Mouse (Mus musculus): Measurements from ENCODE around the gene Cux2. TPM values are rescaled to one million over a fixed set of nuclear protein-coding genes. Genes with fewer than 3 reads are reported as not detected.

The Cux2 gene
- polyA plus RNA-seq, 1 experiment from 2014 or later: 9.9 TPM

- Histone ChIP-seq H3K4me1 (peaks cover 18% of the 10 kb centered on the region), H3K4me2 (no peak overlapping the region), H3K27me3 (no peaks in the 10 kb centered on the region), H3K27ac (no peak overlapping the region), H3K36me3 (peaks cover 85% of the 10 kb centered on the region), H3K9ac (no peak overlapping the region), H3K9me3 (replicated peaks) (no peaks in the 10 kb centered on the region), H3K4me3 (replicated peaks) (no peak overlapping the region)
- ATAC-seq (replicated peaks; ENCODE audit: low FRiP score): no peak
- WGBS: 77% methylated on average over 2 of the region's 2 CpGs
Measured at GRCm38 (mm10) chr5:121820161-121820560, 229.7 kb downstream of the Cux2 start.

- Histone ChIP-seq H3K9ac (no peak overlapping the region), H3K4me2 (no peak overlapping the region), H3K4me3 (replicated peaks) (no peak overlapping the region), H3K4me1 (peaks cover 17% of the 10 kb centered on the region), H3K9me3 (replicated peaks) (no peaks in the 10 kb centered on the region), H3K27me3 (no peaks in the 10 kb centered on the region), H3K36me3 (peaks cover 85% of the 10 kb centered on the region), H3K27ac (no peak overlapping the region)
- no peak for ATAC-seq (replicated peaks; ENCODE audit: low FRiP score)
- WGBS: 90% methylated on average over 5 of the region's 5 CpGs
Measured at GRCm38 (mm10) chr5:121819559-121819958, 230.3 kb downstream of the Cux2 start.

DNA sequence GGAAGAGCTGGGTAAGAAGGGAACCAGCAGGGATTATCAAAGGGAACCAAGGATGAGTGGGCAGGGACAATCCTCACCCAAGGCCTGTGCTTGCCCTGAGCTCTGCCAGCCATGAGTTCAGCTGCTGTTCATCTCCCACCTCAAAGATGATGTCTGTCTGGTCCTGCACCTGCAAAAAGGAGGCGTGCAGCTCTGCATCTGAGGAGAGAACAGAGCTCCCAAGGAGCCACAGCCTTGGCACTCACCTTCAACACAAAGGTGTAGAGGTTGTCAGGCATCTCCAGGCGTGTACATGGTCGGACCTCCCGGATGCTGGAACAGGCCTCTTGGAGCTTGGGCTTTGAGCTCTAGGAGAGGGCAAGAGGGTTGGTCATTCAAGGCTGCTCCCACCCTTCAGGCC, 231.0 kb downstream of the Cux2 start:
- Histone ChIP-seq H3K4me1 (peaks cover 10% of the 10 kb centered on the region), H3K4me2 (no peak overlapping the region), H3K9ac (no peak overlapping the region), H3K4me3 (replicated peaks) (no peak overlapping the region), H3K27ac (no peak overlapping the region), H3K27me3 (no peaks in the 10 kb centered on the region), H3K9me3 (replicated peaks) (no peaks in the 10 kb centered on the region), H3K36me3 (peaks cover 91% of the 10 kb centered on the region)
- ATAC-seq (replicated peaks; ENCODE audit: low FRiP score): no peak
- 96% methylated on average over 4 of the region's 4 CpGs for WGBS

- no peak overlapping the region for H3K4me2 ChIP-seq
- H3K4me3 ChIP-seq (replicated peaks): no peak overlapping the region
- H3K9ac ChIP-seq: no peak overlapping the region
- H3K27ac ChIP-seq: no peak overlapping the region
- peaks cover 91% of the 10 kb centered on the region for H3K36me3 ChIP-seq
- ATAC-seq (replicated peaks; ENCODE audit: low FRiP score): no peak
- no peaks in the 10 kb centered on the region for H3K9me3 ChIP-seq (replicated peaks)
- H3K27me3 ChIP-seq: no peaks in the 10 kb centered on the region
- peaks cover 6% of the 10 kb centered on the region; the same call in 1 of the 2 replicates for H3K4me1 ChIP-seq
- WGBS: 94% methylated on average over 7 of the region's 7 CpGs
Measured at GRCm38 (mm10) chr5:121818401-121818800, 231.5 kb downstream of the Cux2 start.

DNA sequence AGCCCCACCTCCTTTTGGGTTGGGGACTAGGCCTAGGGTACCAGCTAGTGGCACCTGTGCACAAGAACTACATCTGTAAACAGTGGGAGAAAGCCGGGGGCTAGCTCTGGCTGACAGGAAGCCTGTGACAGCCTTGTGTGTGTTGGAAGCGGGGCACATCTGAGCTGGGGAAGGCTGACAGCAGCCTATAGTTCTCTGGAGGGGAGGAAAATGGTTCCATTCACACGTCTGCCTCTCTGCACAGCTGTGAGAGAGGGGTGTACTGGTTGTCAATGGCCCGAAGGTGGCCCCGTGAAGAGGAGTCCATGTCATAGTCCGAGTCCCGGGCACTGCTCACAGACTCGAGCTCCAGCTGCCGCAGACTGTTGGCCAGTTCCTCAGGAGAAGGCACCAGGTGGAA, 232.4 kb downstream of the Cux2 start:
- Histone ChIP-seq H3K36me3 (peaks cover 94% of the 10 kb centered on the region), H3K27ac (no peak overlapping the region), H3K4me1 (peaks cover 5% of the 10 kb centered on the region; the same call in 1 of the 2 replicates), H3K9ac (no peak overlapping the region), H3K4me3 (replicated peaks) (no peak overlapping the region), H3K9me3 (replicated peaks) (no peaks in the 10 kb centered on the region), H3K4me2 (no peak overlapping the region), H3K27me3 (no peaks in the 10 kb centered on the region)
- ATAC-seq (replicated peaks; ENCODE audit: low FRiP score): no peak
- WGBS: 87% methylated on average over 9 of the region's 9 CpGs

DNA sequence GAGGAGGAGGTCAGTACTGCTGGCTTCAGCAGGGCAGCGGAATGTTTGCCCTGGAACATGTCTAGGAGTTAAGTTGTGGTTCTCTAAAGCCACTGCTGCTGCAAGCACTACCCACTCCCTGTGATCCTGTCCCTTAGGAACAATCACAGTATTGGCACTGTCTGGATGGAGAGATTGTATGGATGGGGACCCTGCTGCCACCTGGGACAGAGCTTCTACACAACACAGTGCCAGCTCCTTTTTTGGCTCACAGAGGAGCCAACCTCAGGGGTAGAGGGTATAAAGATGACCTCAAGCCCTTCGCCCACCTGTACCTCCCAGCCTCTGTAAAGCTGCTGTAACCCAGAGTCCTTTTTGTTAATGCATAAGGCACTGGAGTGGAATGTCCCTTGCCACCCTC, 233.3 kb downstream of the Cux2 start:
- ATAC-seq (replicated peaks; ENCODE audit: low FRiP score): no peak
- Histone ChIP-seq H3K4me3 (replicated peaks) (no peak overlapping the region), H3K36me3 (peaks cover 97% of the 10 kb centered on the region), H3K9me3 (replicated peaks) (no peaks in the 10 kb centered on the region), H3K27me3 (no peaks in the 10 kb centered on the region), H3K4me1 (peaks cover 5% of the 10 kb centered on the region; the same call in 1 of the 2 replicates), H3K4me2 (no peak overlapping the region), H3K9ac (no peak overlapping the region), H3K27ac (no peak overlapping the region)
- 88% methylated on average over 2 of the region's 2 CpGs for WGBS

DNA sequence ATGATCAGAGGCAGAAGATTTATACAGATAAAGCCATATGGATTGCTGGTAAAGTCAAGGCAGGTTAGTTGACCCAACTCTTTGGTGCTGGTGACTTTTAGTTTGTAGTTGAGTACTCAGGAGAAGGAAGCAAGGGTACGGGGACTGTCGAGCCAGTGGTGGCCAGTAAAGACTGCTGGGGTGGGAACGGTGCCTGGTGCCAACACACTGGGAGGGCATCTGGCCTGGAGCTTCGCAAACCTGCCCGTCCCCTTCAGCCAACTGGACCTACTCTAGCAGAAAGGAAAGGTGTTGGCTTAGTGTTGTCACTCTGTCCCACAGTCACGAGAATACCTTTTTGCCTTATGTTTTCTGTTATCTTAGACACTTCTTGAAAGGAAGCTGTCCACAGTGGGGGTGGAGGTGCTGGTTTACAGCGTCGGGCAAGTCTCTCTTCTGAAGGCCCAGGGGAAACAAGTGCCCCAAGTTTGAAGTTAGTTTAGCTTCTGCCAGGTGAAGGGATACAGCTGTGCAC, 234.0 kb downstream of the Cux2 start:
- no peak for ATAC-seq (replicated peaks; ENCODE audit: low FRiP score)
- H3K4me1 ChIP-seq: peaks cover 8% of the 10 kb centered on the region; the same call in 1 of the 2 replicates
- no peaks in the 10 kb centered on the region for H3K27me3 ChIP-seq
- H3K27ac ChIP-seq: no peak overlapping the region
- H3K9ac ChIP-seq: no peak overlapping the region
- no peak overlapping the region for H3K4me2 ChIP-seq
- no peaks in the 10 kb centered on the region for H3K9me3 ChIP-seq (replicated peaks)
- peaks cover 97% of the 10 kb centered on the region for H3K36me3 ChIP-seq
- 84% methylated on average over 8 of the region's 8 CpGs for WGBS
- H3K4me3 ChIP-seq (replicated peaks): no peak overlapping the region

- Histone ChIP-seq H3K4me3 (replicated peaks) (no peak overlapping the region), H3K4me2 (no peak overlapping the region), H3K27ac (no peak overlapping the region), H3K4me1 (peaks cover 7% of the 10 kb centered on the region; the same call in 1 of the 2 replicates), H3K27me3 (no peaks in the 10 kb centered on the region), H3K36me3 (peaks cover 98% of the 10 kb centered on the region), H3K9ac (no peak overlapping the region), H3K9me3 (replicated peaks) (no peaks in the 10 kb centered on the region)
- ATAC-seq (replicated peaks; ENCODE audit: low FRiP score): peak; percentile 37; the same call in 1 of the 2 replicates
- 55% methylated on average over 3 of the region's 3 CpGs for WGBS
Measured at GRCm38 (mm10) chr5:121815067-121815466, 234.8 kb downstream of the Cux2 start.

GRCm38 (mm10) chr5:121813744-121814143, 236.2 kb downstream of the Cux2 start:
- no peak overlapping the region for H3K9ac ChIP-seq

GRCm38 (mm10) chr5:121812526-121813243, 237.2 kb downstream of the Cux2 start:
- 80% methylated on average over 7 of the region's 7 CpGs for WGBS
- H3K9me3 ChIP-seq (replicated peaks): no peaks in the 10 kb centered on the region
- H3K9ac ChIP-seq: no peak overlapping the region
- H3K4me1 ChIP-seq: peaks cover 11% of the 10 kb centered on the region; the same call in 1 of the 2 replicates
- peak overlapping the region; percentile 60 for H3K27ac ChIP-seq
- no peaks in the 10 kb centered on the region for H3K27me3 ChIP-seq
- no peak for ATAC-seq (replicated peaks; ENCODE audit: low FRiP score)
- H3K4me2 ChIP-seq: no peak overlapping the region
- H3K36me3 ChIP-seq: peaks cover 92% of the 10 kb centered on the region
- no peak overlapping the region for H3K4me3 ChIP-seq (replicated peaks)

More at GRCm38 (mm10) chr5:121813744-121814143, 236.2 kb downstream of the Cux2 start:
- Histone ChIP-seq H3K4me2 (no peak overlapping the region), H3K4me3 (replicated peaks) (no peak overlapping the region), H3K9me3 (replicated peaks) (no peaks in the 10 kb centered on the region), H3K27ac (no peak overlapping the region), H3K36me3 (peaks cover 96% of the 10 kb centered on the region), H3K27me3 (no peaks in the 10 kb centered on the region), H3K4me1 (peaks cover 11% of the 10 kb centered on the region; the same call in 1 of the 2 replicates)
- no peak for ATAC-seq (replicated peaks; ENCODE audit: low FRiP score)
- WGBS: 94% methylated on average over 10 of the region's 10 CpGs

DNA sequence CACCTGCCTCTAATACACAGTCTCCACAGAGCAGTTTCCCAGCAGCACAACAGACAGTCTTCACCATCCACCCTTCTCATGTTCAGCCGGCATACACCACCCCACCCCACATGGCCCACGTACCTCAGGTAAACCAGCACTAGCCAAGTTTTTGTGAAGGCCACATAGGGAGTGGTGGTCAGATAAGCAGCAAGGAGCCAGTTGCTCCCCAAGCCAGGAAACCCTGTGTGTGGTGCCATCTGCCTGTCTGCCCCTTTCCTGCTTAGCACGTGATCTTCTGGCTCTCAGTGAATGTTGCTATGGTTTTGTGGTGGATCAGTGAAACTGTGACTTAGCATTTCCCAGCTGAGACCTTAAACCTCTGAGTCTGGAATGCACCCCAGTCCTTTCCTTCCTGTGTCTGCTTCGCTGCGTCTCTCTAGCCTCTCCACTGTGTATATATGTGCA, 238.4 kb downstream of the Cux2 start:
- Histone ChIP-seq H3K9ac (no peak overlapping the region), H3K27me3 (no peaks in the 10 kb centered on the region), H3K4me1 (peaks cover 11% of the 10 kb centered on the region; the same call in 1 of the 2 replicates), H3K4me3 (replicated peaks) (no peak overlapping the region), H3K4me2 (no peak overlapping the region), H3K36me3 (peaks cover 90% of the 10 kb centered on the region), H3K27ac (peak overlapping the region; percentile 60; the same call in 1 of the 2 replicates), H3K9me3 (replicated peaks) (no peaks in the 10 kb centered on the region)
- no peak for ATAC-seq (replicated peaks; ENCODE audit: low FRiP score)
- WGBS: 80% methylated on average over 5 of the region's 5 CpGs

DNA sequence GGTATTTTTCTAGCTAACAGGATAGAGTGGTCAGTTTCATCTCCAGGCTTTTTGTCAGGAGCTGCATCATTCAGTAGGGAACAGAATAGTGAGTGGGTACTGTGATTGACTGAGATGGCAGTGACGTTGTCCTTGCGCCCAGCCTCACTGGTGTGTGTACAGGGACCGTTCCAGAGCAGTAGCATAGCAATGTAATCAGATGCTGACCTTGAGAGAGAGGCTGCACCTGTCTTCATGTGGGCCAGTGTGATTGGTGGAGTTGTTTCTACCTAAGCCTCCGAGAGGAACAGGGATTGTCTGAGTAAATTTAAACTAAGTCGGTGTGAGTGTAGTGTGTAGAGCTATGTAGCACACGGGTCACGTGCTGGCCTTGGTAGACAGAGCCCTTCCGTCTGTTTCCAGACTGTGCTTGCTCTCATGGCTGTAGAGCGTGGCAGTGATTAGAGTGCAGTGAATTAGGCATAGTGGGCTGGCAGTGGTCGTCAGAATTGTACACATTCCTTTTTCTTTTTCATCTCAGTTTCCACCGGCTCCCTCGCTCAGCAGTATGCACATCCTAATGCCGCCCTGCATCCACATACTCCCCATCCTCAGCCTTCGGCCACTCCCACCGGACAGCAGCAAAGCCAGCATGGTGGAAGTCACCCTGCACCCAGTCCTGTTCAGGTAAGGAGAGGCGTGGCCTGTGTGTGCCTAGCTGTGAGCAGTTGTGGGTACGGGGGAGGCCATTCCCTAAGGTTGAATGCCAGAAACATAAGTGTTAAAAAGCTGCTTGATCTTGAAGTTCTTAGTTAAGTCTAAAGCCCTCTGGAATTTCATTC, 239.4 kb downstream of the Cux2 start:
- ATAC-seq (replicated peaks; ENCODE audit: low FRiP score): no peak
- no peaks in the 10 kb centered on the region for H3K9me3 ChIP-seq (replicated peaks)
- peaks cover 11% of the 10 kb centered on the region; the same call in 1 of the 2 replicates for H3K4me1 ChIP-seq
- H3K27me3 ChIP-seq: no peaks in the 10 kb centered on the region
- no peak overlapping the region for H3K9ac ChIP-seq
- 86% methylated on average over 17 of the region's 17 CpGs for WGBS
- no peak overlapping the region for H3K4me3 ChIP-seq (replicated peaks)
- H3K36me3 ChIP-seq: peaks cover 89% of the 10 kb centered on the region
- H3K4me2 ChIP-seq: no peak overlapping the region
- H3K27ac ChIP-seq: no peak overlapping the region

All from kidney, embryonic 15.5 days (tissue).